Mouse (Mus musculus) midbrain, embryonic 13.5 days (tissue): ENCODE results near the gene Zfp36l2. TPM values are rescaled to one million over a fixed set of nuclear protein-coding genes. Genes with fewer than 3 reads are reported as not detected.

Source experiments
- ATAC-seq: fragments of 200-750 bp; cut with Nextera tagmentation; 2 replicates; pipeline ENCODE4 v1.8.0; 2017; ENCODE audit warnings: mild to moderate bottlenecking, moderate TSS enrichment, moderate library complexity
- H3K27ac ChIP-seq: fragments of 300-500 bp; sonication (generic); 2 replicates; pipeline ENCODE4 v1.5.1; 2015; ENCODE audit warnings: inconsistent platforms, mild to moderate bottlenecking, moderate library complexity
- H3K27me3 ChIP-seq: fragments of 300-500 bp; sonication (generic); 2 replicates; pipeline ENCODE4 v1.6.1; 2015; ENCODE audit warnings: mild to moderate bottlenecking, inconsistent platforms
- H3K36me3 ChIP-seq: fragments of 300-500 bp; sonication (generic); 2 replicates; pipeline ENCODE4 v1.6.1; 2015; ENCODE audit warnings: mild to moderate bottlenecking, inconsistent platforms
- H3K4me1 ChIP-seq: fragments of 300-500 bp; sonication (generic); replicated peaks from 2 replicates; pipeline ENCODE4 v1.6.1; 2015; ENCODE audit warnings: inconsistent platforms
- H3K4me2 ChIP-seq: fragments of 300-500 bp; sonication (generic); replicated peaks from 2 replicates; pipeline ENCODE4 v1.6.1; 2015; ENCODE audit warnings: moderate library complexity, mild to moderate bottlenecking, inconsistent platforms
- H3K4me3 ChIP-seq: fragments of 300-500 bp; sonication (generic); replicated peaks from 2 replicates; pipeline ENCODE4 v1.5.1; 2015; ENCODE audit warnings: mild to moderate bottlenecking, inconsistent platforms
- H3K9ac ChIP-seq: fragments of 300-500 bp; sonication (generic); replicated peaks from 2 replicates; pipeline ENCODE4 v1.6.1; 2015; ENCODE audit warnings: mild to moderate bottlenecking, inconsistent platforms
- H3K9me3 ChIP-seq: fragments of 300-500 bp; sonication (generic); 2 replicates; pipeline ENCODE4 v1.6.1; 2016; ENCODE audit warnings: mild to moderate bottlenecking, inconsistent platforms
- WGBS: fragments of 180-500 bp; shearing (Covaris S2); methylation state at CpG from one replicate; pipeline ENCODE4 v1.1.7; 2015; 5-methylcytosine and 5-hydroxymethylcytosine counted together
- polyA plus RNA-seq: library from polyadenylated mRNA; unstranded; fragments of >200 nt; fragmentation: Nextera tagmentation; extraction: Ambion mirVana; gene quantifications from 2 replicates; pipeline ENCODE4 v1.2.1, GENCODE M21; 2015

The Zfp36l2 gene
- polyA plus RNA-seq, 1 experiment from 2014 or later = 4.4 TPM

DNA sequence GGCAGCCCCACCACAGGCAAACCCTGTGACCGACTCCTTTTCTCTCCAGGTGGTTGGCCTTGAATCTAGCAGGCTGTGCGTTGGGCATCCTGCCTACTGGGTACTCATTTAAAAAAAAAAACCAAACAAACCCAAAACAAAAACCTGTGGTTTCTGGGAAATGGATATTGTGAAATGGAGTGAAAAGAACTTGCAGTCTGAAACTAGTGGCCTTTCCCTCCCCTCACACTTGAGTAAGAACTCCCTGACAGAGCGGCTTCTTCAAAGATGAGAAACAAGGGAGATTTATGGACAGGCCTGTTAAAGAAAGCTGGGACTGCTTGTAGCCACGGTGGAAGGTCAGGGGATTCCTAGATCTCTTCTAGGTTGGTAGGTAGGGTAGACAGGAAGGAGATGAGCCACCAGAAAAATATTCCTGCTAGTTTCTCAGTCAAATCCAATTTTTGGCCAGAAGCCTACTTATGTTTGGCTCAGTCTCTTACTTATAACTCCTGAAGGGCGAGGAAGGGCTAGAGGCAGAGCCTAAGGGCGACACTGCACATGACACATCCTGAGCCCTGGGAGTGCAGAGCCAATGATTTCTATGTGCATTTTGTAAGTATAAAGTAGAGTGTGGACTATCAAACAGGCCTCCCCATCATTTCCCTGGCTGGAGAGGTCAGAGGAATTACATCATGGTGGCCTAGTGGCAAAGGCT, 27.7 kb upstream of the Zfp36l2 start:
- H3K4me3 ChIP-seq = no peak overlapping the region
- peaks cover 21% of the 10 kb centered on the region for H3K36me3 ChIP-seq
- ATAC-seq = no peak
- H3K9ac ChIP-seq = no peak overlapping the region
- H3K4me1 ChIP-seq = no peaks in the 10 kb centered on the region
- H3K9me3 ChIP-seq = no peaks in the 10 kb centered on the region
- H3K27ac ChIP-seq = no peak overlapping the region
- WGBS = 84% methylated on average over 6 of the region's 6 CpGs
- H3K4me2 ChIP-seq = no peak overlapping the region
- H3K27me3 ChIP-seq = no peaks in the 10 kb centered on the region

GRCm38 (mm10) chr17:84213464-84213863, 25.7 kb upstream of the Zfp36l2 start:
- Histone ChIP-seq H3K4me1 (no peaks in the 10 kb centered on the region), H3K9ac (no peak overlapping the region), H3K4me3 (no peak overlapping the region), H3K9me3 (no peaks in the 10 kb centered on the region), H3K27ac (no peak overlapping the region), H3K4me2 (no peak overlapping the region), H3K27me3 (no peaks in the 10 kb centered on the region), H3K36me3 (peaks cover 7% of the 10 kb centered on the region; the same call in 1 of the 2 replicates)
- WGBS = 87% methylated on average over 3 of the region's 3 CpGs
- ATAC-seq = no peak

GRCm38 (mm10) chr17:84207611-84208010, 19.9 kb upstream of the Zfp36l2 start:
- Histone ChIP-seq H3K9me3 (no peaks in the 10 kb centered on the region), H3K9ac (no peak overlapping the region), H3K36me3 (peaks cover 17% of the 10 kb centered on the region; the same call in 1 of the 2 replicates), H3K4me2 (no peak overlapping the region), H3K27me3 (no peaks in the 10 kb centered on the region), H3K4me3 (no peak overlapping the region), H3K4me1 (0 out of 2 replicates have a peak, but pooled peaks cover 5% of the 10 kb centered on the region), H3K27ac (no peak overlapping the region)
- WGBS = 95% methylated on average over 3 of the region's 3 CpGs
- ATAC-seq = no peak

- Histone ChIP-seq H3K4me1 (0 out of 2 replicates have a peak, but pooled peaks cover 5% of the 10 kb centered on the region), H3K4me3 (no peak overlapping the region), H3K27ac (no peak overlapping the region), H3K4me2 (no peak overlapping the region), H3K9me3 (no peaks in the 10 kb centered on the region), H3K27me3 (no peaks in the 10 kb centered on the region), H3K36me3 (peaks cover 16% of the 10 kb centered on the region), H3K9ac (no peak overlapping the region)
- 98% methylated on average over 3 of the region's 3 CpGs for WGBS
- ATAC-seq = no peak
Measured at GRCm38 (mm10) chr17:84206239-84206638, 18.5 kb upstream of the Zfp36l2 start.

DNA sequence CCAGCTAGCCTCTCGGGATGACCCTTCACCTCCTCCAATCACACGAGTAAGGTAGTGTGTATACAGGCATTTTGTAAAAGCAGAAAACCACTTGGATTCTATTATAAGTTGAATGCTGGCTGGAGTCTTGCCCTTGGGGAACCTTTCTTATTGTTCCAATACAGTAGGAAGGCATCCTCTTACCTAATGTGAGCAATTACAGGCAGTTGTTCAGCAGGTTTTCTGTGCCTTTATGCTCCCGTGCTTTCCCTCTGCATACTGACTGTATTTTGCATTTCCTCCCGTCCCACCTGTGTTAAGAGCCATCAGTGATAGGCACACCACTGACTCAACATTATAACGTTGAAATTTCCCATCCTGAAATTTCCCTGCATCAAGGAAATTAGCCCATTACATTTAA, 17.2 kb upstream of the Zfp36l2 start:
- 87% methylated on average over 5 of the region's 5 CpGs for WGBS
- Histone ChIP-seq H3K4me2 (no peak overlapping the region), H3K4me1 (0 out of 2 replicates have a peak, but pooled peaks cover 5% of the 10 kb centered on the region), H3K4me3 (no peak overlapping the region), H3K27ac (no peak overlapping the region), H3K9me3 (no peaks in the 10 kb centered on the region), H3K9ac (no peak overlapping the region), H3K27me3 (no peaks in the 10 kb centered on the region), H3K36me3 (peaks cover 15% of the 10 kb centered on the region)
- no peak for ATAC-seq

DNA sequence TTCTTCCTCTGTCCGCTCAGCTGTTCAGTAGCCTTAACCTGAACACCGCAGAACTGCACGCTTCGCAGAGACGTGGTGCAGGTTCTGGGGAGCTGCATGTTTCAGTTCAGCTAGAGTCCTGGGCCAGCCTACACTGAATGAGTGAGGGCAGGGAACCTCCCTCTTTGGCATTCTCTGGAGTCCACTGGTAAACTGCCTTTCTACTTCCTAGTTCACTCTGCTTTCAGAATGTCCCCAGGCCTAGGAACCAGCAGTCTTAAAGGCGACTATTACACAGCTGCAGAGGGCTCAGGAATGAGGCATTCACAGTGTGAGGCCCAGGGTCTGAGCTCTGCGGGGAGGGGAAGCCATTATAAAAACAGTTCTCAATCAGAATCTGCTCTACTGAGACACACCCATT, 15.6 kb upstream of the Zfp36l2 start:
- H3K27ac ChIP-seq = no peak overlapping the region
- H3K36me3 ChIP-seq = peaks cover 19% of the 10 kb centered on the region
- no peaks in the 10 kb centered on the region for H3K9me3 ChIP-seq
- H3K4me2 ChIP-seq = no peak overlapping the region
- no peak overlapping the region for H3K4me3 ChIP-seq
- no peaks in the 10 kb centered on the region for H3K27me3 ChIP-seq
- no peak for ATAC-seq
- H3K4me1 ChIP-seq = 0 out of 2 replicates have a peak, but pooled peaks cover 5% of the 10 kb centered on the region
- H3K9ac ChIP-seq = no peak overlapping the region
- 71% methylated on average over 7 of the region's 7 CpGs for WGBS

- WGBS = 92% methylated on average over 5 of the region's 5 CpGs
Measured at GRCm38 (mm10) chr17:84201183-84201582, 13.4 kb upstream of the Zfp36l2 start.

GRCm38 (mm10) chr17:84197912-84198344, 10.2 kb upstream of the Zfp36l2 start:
- H3K27ac ChIP-seq = no peak overlapping the region
- no peak overlapping the region for H3K9ac ChIP-seq
- no peaks in the 10 kb centered on the region for H3K27me3 ChIP-seq
- no peak overlapping the region for H3K4me3 ChIP-seq
- no peaks in the 10 kb centered on the region for H3K4me1 ChIP-seq
- WGBS = 59% methylated on average over 4 of the region's 4 CpGs
- H3K36me3 ChIP-seq = peaks cover 8% of the 10 kb centered on the region; the same call in 1 of the 2 replicates
- H3K4me2 ChIP-seq = no peak overlapping the region
- ATAC-seq = no peak
- no peaks in the 10 kb centered on the region for H3K9me3 ChIP-seq

More at GRCm38 (mm10) chr17:84201183-84201582, 13.4 kb upstream of the Zfp36l2 start:
- Histone ChIP-seq H3K4me2 (no peak overlapping the region), H3K9me3 (no peaks in the 10 kb centered on the region), H3K27ac (no peak overlapping the region), H3K9ac (no peak overlapping the region), H3K27me3 (no peaks in the 10 kb centered on the region), H3K4me1 (0 out of 2 replicates have a peak, but pooled peaks cover 5% of the 10 kb centered on the region), H3K4me3 (no peak overlapping the region), H3K36me3 (peaks cover 14% of the 10 kb centered on the region; the same call in 1 of the 2 replicates)
- no peak for ATAC-seq

GRCm38 (mm10) chr17:84196329-84196728, 8.6 kb upstream of the Zfp36l2 start:
- ATAC-seq = no peak
- no peaks in the 10 kb centered on the region for H3K4me1 ChIP-seq
- no peaks in the 10 kb centered on the region for H3K27me3 ChIP-seq
- no peak overlapping the region for H3K4me3 ChIP-seq
- no peak overlapping the region for H3K9ac ChIP-seq
- no peak overlapping the region for H3K27ac ChIP-seq
- no peak overlapping the region for H3K4me2 ChIP-seq
- peaks cover 18% of the 10 kb centered on the region for H3K36me3 ChIP-seq
- H3K9me3 ChIP-seq = no peaks in the 10 kb centered on the region

DNA sequence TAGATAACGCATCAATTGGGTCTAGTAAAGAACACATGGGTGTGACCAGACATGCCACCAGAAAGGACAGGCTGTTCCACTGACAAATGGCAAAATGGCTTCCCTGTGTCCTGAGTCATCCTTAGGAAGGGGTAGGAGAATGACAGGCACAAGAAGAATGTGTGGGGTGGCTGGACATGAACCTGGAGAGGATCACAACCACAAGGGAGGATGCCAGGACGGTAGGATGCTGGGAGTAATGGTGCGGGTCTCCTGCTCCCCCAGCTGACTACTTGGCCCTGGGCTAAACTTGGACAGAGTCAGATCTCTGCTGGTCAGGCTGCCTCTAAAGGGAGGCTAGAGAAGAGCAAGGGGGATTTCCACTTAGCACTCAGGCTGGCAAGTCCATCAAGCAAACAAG, 8.1 kb upstream of the Zfp36l2 start:
- no peak for ATAC-seq
- Histone ChIP-seq H3K4me2 (no peak overlapping the region), H3K27ac (no peak overlapping the region), H3K9ac (no peak overlapping the region), H3K36me3 (peaks cover 15% of the 10 kb centered on the region), H3K27me3 (no peaks in the 10 kb centered on the region), H3K9me3 (no peaks in the 10 kb centered on the region), H3K4me1 (no peaks in the 10 kb centered on the region), H3K4me3 (no peak overlapping the region)
- 89% methylated on average over 3 of the region's 3 CpGs for WGBS

GRCm38 (mm10) chr17:84195003-84195395, 7.3 kb upstream of the Zfp36l2 start:
- 75% methylated on average over 4 of the region's 4 CpGs for WGBS
- no peak overlapping the region for H3K9ac ChIP-seq
- peaks cover 3% of the 10 kb centered on the region; the same call in 1 of the 2 replicates for H3K27me3 ChIP-seq
- no peaks in the 10 kb centered on the region for H3K9me3 ChIP-seq
- H3K4me1 ChIP-seq = no peaks in the 10 kb centered on the region; the same call in 1 of the 2 replicates
- H3K4me3 ChIP-seq = no peak overlapping the region
- H3K36me3 ChIP-seq = peaks cover 15% of the 10 kb centered on the region
- no peak overlapping the region for H3K4me2 ChIP-seq
- ATAC-seq = no peak
- H3K27ac ChIP-seq = no peak overlapping the region

DNA sequence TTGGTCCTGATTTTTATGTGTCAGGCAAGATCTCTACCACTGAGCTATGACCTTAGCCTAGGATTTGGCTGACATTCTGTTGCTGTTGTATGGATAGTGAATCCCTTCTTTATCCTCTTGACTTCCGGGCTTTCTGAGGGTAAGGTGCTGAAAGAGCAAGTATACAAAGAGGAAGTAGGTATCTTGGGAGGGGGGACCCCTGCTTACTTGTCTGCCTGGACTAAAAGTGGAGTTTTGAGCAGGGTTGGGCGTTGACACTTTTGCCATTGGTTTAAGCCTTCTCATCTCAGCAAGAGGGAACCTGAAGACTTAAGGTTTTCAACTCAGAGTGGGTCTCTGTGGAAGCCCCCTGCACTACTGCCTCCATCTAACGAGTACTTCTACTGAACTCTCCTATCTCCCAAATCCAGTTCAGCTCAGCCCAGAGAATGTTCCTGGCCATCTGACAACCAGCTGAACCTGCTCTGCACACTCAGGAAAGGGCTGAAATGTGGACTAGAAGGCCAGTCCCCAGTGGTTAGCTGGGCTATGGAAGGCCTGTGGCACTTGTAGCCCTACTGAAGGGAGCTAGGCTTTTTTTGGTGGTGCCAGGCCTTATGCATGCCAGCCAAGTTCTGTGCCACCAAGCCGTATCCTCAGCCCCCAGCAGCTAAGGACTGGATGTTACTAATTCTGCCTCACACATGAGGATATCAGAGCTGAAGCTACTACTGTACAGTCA, 6.7 kb upstream of the Zfp36l2 start:
- H3K9me3 ChIP-seq = no peaks in the 10 kb centered on the region
- H3K4me2 ChIP-seq = no peak overlapping the region
- no peaks in the 10 kb centered on the region; the same call in 1 of the 2 replicates for H3K4me1 ChIP-seq
- ATAC-seq = no peak
- no peak overlapping the region for H3K27ac ChIP-seq
- H3K36me3 ChIP-seq = peaks cover 10% of the 10 kb centered on the region
- no peak overlapping the region for H3K4me3 ChIP-seq
- no peak overlapping the region for H3K9ac ChIP-seq
- H3K27me3 ChIP-seq = peaks cover 3% of the 10 kb centered on the region; the same call in 1 of the 2 replicates
- WGBS = 88% methylated on average over 4 of the region's 4 CpGs
